Mouse (Mus musculus): ENCODE measurements around the gene Sec14l1. TPM values are rescaled to one million over a fixed set of nuclear protein-coding genes. Genes with fewer than 3 reads are reported as not detected.

Sec14l1 gene
- total and polyA plus RNA-seq, 3 experiments, result 42.0 to 55.9 TPM; not detected in 1

DNA sequence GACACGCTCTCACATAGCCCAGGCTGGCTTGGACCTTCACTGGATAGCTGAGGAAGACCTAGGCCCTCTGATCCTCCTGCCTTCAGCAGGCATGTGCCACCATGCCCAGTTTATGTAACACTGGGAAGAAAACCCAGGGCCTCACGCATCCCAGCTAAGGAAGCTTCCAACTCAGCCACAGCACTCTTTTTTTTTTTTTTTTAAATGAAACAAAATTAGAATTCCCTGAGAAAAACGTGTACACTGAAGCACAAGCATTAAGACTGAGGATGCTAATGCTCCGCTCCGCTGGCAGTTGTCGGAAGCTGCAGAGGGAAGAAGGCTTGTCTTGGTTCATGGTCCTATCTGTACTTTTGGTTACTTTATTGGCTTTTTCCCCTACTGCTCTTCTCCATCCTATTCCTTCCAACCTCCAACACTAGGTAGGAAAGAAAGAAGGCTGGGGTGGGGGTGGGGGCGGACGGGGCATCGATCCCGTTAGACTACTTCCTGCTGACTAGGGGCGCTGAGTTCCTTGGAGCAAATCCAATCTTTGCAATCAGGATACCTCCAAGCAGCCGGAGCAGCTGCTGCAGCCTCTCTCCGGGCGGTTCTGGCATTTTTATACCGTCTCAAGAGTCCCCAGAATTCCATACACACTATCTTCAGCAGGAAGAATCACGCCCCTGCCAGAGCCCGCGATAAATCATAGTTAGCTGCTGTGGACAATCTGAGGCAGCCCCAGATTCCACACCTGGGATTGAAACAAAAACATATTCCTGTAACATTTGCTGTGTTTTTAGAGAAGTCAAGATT is 59.3 kb downstream of the Sec14l1 start:
- no peaks in the 10 kb centered on the region for H3K9me3 ChIP-seq (replicated peaks; ENCODE audit: insufficient read depth, low read length)
- no peak overlapping the region for H3K27ac ChIP-seq (ENCODE audit: control insufficient read depth, low read depth, low read length)
- no peak for TF ChIP-seq MAX (IDR thresholded peaks at IDR 0.05; ENCODE audit: low read length)
- no peak for TF ChIP-seq ZC3H11A (IDR thresholded peaks at IDR 0.05; ENCODE audit: low read depth, low read length)
- no peak for TF ChIP-seq USF1 (IDR thresholded peaks at IDR 0.05; ENCODE audit: low read depth, low read length)
- TF ChIP-seq CHD1 (IDR thresholded peaks at IDR 0.05; ENCODE audit: low read depth, low read length), result no peak
- TF ChIP-seq MYB (IDR thresholded peaks at IDR 0.05; ENCODE audit: low read depth, low read length), result no peak
- TF ChIP-seq RAD21 (IDR thresholded peaks at IDR 0.05; ENCODE audit: low read depth, low read length), result no peak
- TF ChIP-seq POLR2AphosphoS2 (IDR thresholded peaks at IDR 0.05; ENCODE audit: low read length), result no peak
- no peak for TF ChIP-seq E2F4 (IDR thresholded peaks at IDR 0.05; ENCODE audit: borderline replicate concordance, low read depth, low read length)
- no peak for TF ChIP-seq TBP (IDR thresholded peaks at IDR 0.05; ENCODE audit: low read depth, low read length)
- TF ChIP-seq HCFC1 (IDR thresholded peaks at IDR 0.05; ENCODE audit: low read depth, low read length), result no peak
- TF ChIP-seq JUND (IDR thresholded peaks at IDR 0.05; ENCODE audit: low read depth, low read length), result no peak
- no peak for TF ChIP-seq EP300 (IDR thresholded peaks at IDR 0.05; ENCODE audit: low read depth in 1 of 2, low read length in 2 of 2)
- H3K4me3 ChIP-seq (ENCODE audit: control insufficient read depth in 1 of 2, insufficient read depth in 1 of 2, low read depth in 2 of 2, low read length in 2 of 2), result no peak overlapping the region
- peaks cover 0 to under 1% of the 10 kb centered on the region in 2 experiments; a peak in 1 of 4 replicates for H3K4me1 ChIP-seq (ENCODE audit: control insufficient read depth in 1 of 2, insufficient read depth in 2 of 2, low read length in 2 of 2)
- no peaks in the 10 kb centered on the region for H3K36me3 ChIP-seq (ENCODE audit: control insufficient read depth in 1 of 2, insufficient read depth in 2 of 2, low read length in 2 of 2)
- DNase-seq (ENCODE audit: low read depth, low spot score), result no peak
- H3K27me3 ChIP-seq (ENCODE audit: control insufficient read depth in 1 of 2, insufficient read depth in 2 of 2, low read length in 2 of 2), result no peaks in the 10 kb centered on the region
- H3K9ac ChIP-seq (ENCODE audit: control insufficient read depth, low read depth, low read length, poor library complexity, severe bottlenecking), result no peak overlapping the region
- H3K79me2 ChIP-seq (ENCODE audit: control insufficient read depth, insufficient read depth, low read length, poor library complexity), result no peaks in the 10 kb centered on the region

DNA sequence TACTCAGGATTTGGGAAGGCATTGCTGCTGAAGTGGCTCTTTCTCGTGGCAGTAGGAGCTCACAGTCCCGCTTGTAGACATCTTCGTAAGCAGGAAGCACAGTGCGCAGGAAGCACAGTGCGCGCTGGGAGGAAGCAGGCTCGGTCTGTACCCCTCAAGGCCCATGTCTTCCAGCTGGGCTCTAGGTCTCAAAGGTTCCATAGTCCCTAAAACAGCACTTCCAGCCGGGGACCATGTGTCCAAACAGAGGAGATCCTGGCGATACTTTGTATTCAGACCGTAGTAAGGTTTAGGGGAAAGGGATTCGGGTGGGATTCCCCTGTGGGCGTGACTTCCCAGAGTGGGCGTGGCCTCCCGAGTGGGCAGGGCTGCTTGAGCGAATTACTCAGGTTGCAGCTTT is 60.0 kb downstream of the Sec14l1 start:
- H3K27me3 ChIP-seq (ENCODE audit: control insufficient read depth in 1 of 2, insufficient read depth in 2 of 2, low read length in 2 of 2), result no peaks in the 10 kb centered on the region
- TF ChIP-seq MXI1 (IDR thresholded peaks at IDR 0.05; ENCODE audit: low read depth, low read length), result 0 out of 2 replicates have a peak, but pooled peaks have one; percentile 18
- TF ChIP-seq MAX (IDR thresholded peaks at IDR 0.05; ENCODE audit: low read length), result no peak
- H3K9ac ChIP-seq (ENCODE audit: control insufficient read depth, low read depth, low read length, poor library complexity, severe bottlenecking), result no peak overlapping the region
- H3K4me1 ChIP-seq (ENCODE audit: control insufficient read depth in 1 of 2, insufficient read depth in 2 of 2, low read length in 2 of 2), result no peaks in the 10 kb centered on the region
- no peaks in the 10 kb centered on the region for H3K79me2 ChIP-seq (ENCODE audit: control insufficient read depth, insufficient read depth, low read length, poor library complexity)
- no peak for DNase-seq (ENCODE audit: low read depth, low spot score)
- H3K27ac ChIP-seq (ENCODE audit: control insufficient read depth, low read depth, low read length), result no peak overlapping the region
- H3K4me3 ChIP-seq (ENCODE audit: control insufficient read depth in 1 of 2, insufficient read depth in 1 of 2, low read depth in 2 of 2, low read length in 2 of 2), result no peak overlapping the region
- H3K9me3 ChIP-seq (replicated peaks; ENCODE audit: insufficient read depth, low read length), result no peaks in the 10 kb centered on the region
- no peaks in the 10 kb centered on the region for H3K36me3 ChIP-seq (ENCODE audit: control insufficient read depth in 1 of 2, insufficient read depth in 2 of 2, low read length in 2 of 2)

DNA sequence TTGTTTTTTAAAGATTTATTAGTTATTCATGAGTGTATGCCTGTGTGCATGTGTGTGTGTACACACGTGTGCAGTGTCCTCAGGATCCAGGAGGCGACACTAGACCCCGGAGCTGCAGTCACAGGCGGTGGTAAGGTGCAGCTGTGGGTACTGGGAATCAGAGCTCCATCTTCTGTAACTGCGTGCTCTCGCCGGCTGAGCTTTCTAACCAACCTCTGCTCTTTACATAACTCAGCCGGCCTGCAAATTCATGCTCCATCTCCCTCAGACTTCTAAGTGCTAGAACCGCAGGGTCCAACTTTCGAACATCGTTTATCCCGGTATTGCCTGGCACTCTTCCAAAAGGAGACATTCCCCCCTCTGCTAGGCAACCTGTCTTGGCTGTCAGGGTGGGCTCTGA is 60.5 kb downstream of the Sec14l1 start:
- Histone ChIP-seq H3K36me3 (ENCODE audit: control insufficient read depth in 1 of 2, insufficient read depth in 2 of 2, low read length in 2 of 2) (no peaks in the 10 kb centered on the region), H3K27me3 (ENCODE audit: control insufficient read depth in 1 of 2, insufficient read depth in 2 of 2, low read length in 2 of 2) (no peaks in the 10 kb centered on the region), H3K4me3 (ENCODE audit: control insufficient read depth in 1 of 2, insufficient read depth in 1 of 2, low read depth in 2 of 2, low read length in 2 of 2) (no peak overlapping the region), H3K9ac (ENCODE audit: control insufficient read depth, low read depth, low read length, poor library complexity, severe bottlenecking) (no peak overlapping the region), H3K4me1 (ENCODE audit: control insufficient read depth in 1 of 2, insufficient read depth in 2 of 2, low read length in 2 of 2) (no peaks in the 10 kb centered on the region), H3K79me2 (ENCODE audit: control insufficient read depth, insufficient read depth, low read length, poor library complexity) (no peaks in the 10 kb centered on the region), H3K27ac (ENCODE audit: control insufficient read depth, low read depth, low read length) (no peak overlapping the region), H3K9me3 (replicated peaks; ENCODE audit: insufficient read depth, low read length) (no peaks in the 10 kb centered on the region)
- TF ChIP-seq SMC3 (IDR thresholded peaks at IDR 0.05; ENCODE audit: low read depth, low read length) (no peak), ELF1 (IDR thresholded peaks at IDR 0.05; ENCODE audit: low read depth, low read length) (no peak), CHD1 (IDR thresholded peaks at IDR 0.05; ENCODE audit: low read depth, low read length) (no peak), NELFE (IDR thresholded peaks at IDR 0.05; ENCODE audit: low read depth, low read length) (no peak), TAL1 (IDR thresholded peaks at IDR 0.05; ENCODE audit: low read length) (no peak), TBP (IDR thresholded peaks at IDR 0.05; ENCODE audit: low read depth, low read length) (no peak), NRF1 (IDR thresholded peaks at IDR 0.05; ENCODE audit: insufficient read depth, low read depth, low read length, poor library complexity, severe bottlenecking) (no peak), POLR2AphosphoS2 (IDR thresholded peaks at IDR 0.05; ENCODE audit: low read length) (no peak), GABPA (IDR thresholded peaks at IDR 0.05; ENCODE audit: low read depth, low read length) (no peak), ETS1 (IDR thresholded peaks at IDR 0.05; ENCODE audit: low read depth, low read length) (no peak)
- no peak for DNase-seq (ENCODE audit: low read depth, low spot score)

Data from MEL (cell line).